Mouse (Mus musculus) limb, embryonic 15.5 days (tissue): ENCODE results near the gene Cyp2f2. TPM values are rescaled to one million over a fixed set of nuclear protein-coding genes. Genes with fewer than 3 reads are reported as not detected.

ENCODE experiments used
- ATAC-seq: fragments of 200-750 bp; cut with Nextera tagmentation; 2 replicates; pipeline ENCODE4 v1.8.0; 2017; ENCODE audit warnings: low read depth, moderate TSS enrichment; ENCODE audit not compliant: insufficient number of reproducible peaks, low FRiP score, low TSS enrichment
- H3K27ac ChIP-seq: fragments of 300-500 bp; sonication (generic); 2 replicates; pipeline ENCODE4 v1.5.1; 2015; ENCODE audit warnings: moderate library complexity, mild to moderate bottlenecking, inconsistent platforms
- H3K27me3 ChIP-seq: fragments of 300-500 bp; sonication (generic); 2 replicates; pipeline ENCODE4 v1.6.1; 2015; ENCODE audit warnings: inconsistent platforms
- H3K36me3 ChIP-seq: fragments of 300-500 bp; sonication (generic); 2 replicates; pipeline ENCODE4 v1.6.1; 2015; ENCODE audit warnings: inconsistent platforms
- H3K4me1 ChIP-seq: fragments of 300-500 bp; sonication (generic); 2 replicates; pipeline ENCODE4 v1.6.1; 2015; ENCODE audit warnings: inconsistent platforms
- H3K4me2 ChIP-seq: fragments of 300-500 bp; sonication (generic); 2 replicates; pipeline ENCODE4 v1.6.1; 2015; ENCODE audit warnings: mild to moderate bottlenecking, inconsistent platforms
- H3K4me3 ChIP-seq: fragments of 300-500 bp; sonication (generic); 2 replicates; pipeline ENCODE4 v1.5.1; 2015; ENCODE audit warnings: mild to moderate bottlenecking, inconsistent platforms
- H3K9ac ChIP-seq: fragments of 300-500 bp; sonication (generic); 2 replicates; pipeline ENCODE4 v1.6.1; 2015; ENCODE audit warnings: inconsistent platforms
- H3K9me3 ChIP-seq: fragments of 300-500 bp; sonication (generic); 2 replicates; pipeline ENCODE4 v1.6.1; 2016; ENCODE audit warnings: inconsistent platforms
- WGBS: fragments of 180-500 bp; shearing (Covaris S2); methylation state at CpG from one replicate; pipeline ENCODE4 v1.1.7; 2015; 5-methylcytosine and 5-hydroxymethylcytosine counted together
- microRNA-seq: library from miRNA; unstranded; fragments of <30 nt; microRNA quantifications from one replicate; pipeline ENCODE4, GENCODE M21; 2016
- polyA plus RNA-seq: library from polyadenylated mRNA; unstranded; fragments of >200 nt; fragmentation: Nextera tagmentation; extraction: Ambion mirVana; gene quantifications from 2 replicates; pipeline ENCODE4 v1.2.1, GENCODE M21; 2015

Cyp2f2 gene
- polyA plus RNA-seq, 1 experiment from 2014 or later: 0.42 TPM

DNA sequence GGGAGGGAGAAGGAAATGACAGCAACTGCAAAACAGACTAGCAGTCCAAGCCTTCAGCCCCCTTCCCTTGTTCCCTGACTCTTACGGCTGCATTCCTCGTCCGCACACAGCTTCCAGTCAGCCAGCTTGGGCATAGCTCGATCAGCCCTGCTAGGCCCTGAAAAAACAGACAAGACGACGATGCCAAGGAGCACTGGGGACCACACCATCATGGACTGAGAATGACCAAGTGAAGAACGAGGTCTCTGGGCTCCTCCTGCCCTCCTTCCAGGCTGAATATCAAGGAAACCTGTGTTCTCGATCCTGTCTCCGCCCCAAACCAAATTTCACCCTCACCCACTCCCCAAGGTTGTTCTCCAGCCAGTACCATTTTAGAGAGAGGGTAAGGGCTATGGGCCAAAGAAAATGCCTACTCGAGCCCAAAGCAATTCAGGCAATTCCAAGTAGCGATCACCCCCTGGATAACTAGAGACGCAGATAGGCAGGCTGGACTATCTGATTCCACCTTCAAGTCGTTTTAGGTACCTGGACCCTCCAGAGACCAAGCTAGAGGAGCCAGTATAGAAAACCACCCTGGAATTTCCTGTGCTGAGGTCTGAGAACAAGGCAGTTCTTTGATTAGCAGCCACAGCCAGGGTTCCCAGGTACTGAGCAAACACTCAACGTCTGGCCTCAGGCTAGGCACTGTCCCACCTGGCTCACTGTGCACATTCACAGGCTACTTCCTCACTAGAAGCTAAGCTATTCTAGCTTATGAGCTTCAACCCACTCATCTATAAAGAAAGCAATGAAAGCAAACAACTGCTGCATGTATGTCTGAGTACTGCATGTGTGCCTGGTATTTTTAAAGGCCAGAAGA lies 61.4 kb downstream of the Cyp2f2 start, which contains the start of the genes Gm21983 and Mia:
TSS of gene Gm21983 (minus strand) at position 250 of the 859 bp plus-strand sequence.
TSS of gene Mia (minus strand) at position 321 of the 859 bp plus-strand sequence.
- H3K4me1 ChIP-seq: peaks cover 16% of the 10 kb centered on the region
- 58% methylated on average over 14 of the region's 14 CpGs for WGBS
- peak within 1 kb of the TSS; percentile 87 for H3K27ac ChIP-seq
- peak within 1 kb of the TSS; percentile 14; the same call in 1 of the 2 replicates for H3K9ac ChIP-seq
- H3K4me2 ChIP-seq: peak within 1 kb of the TSS; percentile 55
- H3K27me3 ChIP-seq: no peaks in the 10 kb centered on the region
- peaks cover 21% of the 10 kb centered on the region for H3K36me3 ChIP-seq
- ATAC-seq: peak; percentile 4; the same call in 1 of the 2 replicates
- no peaks in the 10 kb centered on the region for H3K9me3 ChIP-seq
- peak within 1 kb of the TSS; percentile 84 for H3K4me3 ChIP-seq

DNA sequence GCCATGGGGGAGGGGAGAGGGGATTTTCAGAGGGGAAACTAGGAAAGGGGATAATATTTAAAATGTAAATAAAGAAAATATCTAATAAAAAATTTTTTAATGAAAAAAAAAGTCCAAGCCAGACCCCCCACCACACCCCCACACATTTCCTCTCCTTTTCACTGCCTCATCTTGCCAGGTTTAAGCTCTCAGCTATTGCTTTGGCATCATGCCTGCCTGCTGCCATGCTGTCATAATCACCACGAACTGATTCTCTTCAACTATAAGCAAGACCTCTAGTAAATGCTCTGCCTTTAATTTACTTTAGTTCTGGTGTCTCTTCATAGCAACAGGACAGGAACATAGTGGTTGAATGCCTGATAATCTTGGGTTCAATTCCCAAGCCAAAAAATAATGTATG lies 62.8 kb downstream of the Cyp2f2 start:
- H3K36me3 ChIP-seq: peaks cover 34% of the 10 kb centered on the region
- no peaks in the 10 kb centered on the region for H3K9me3 ChIP-seq
- no peaks in the 10 kb centered on the region for H3K27me3 ChIP-seq
- H3K4me2 ChIP-seq: no peak overlapping the region
- H3K4me3 ChIP-seq: no peak overlapping the region
- no peak for ATAC-seq
- WGBS: 78% methylated on average over 1 of the region's 1 CpGs
- H3K9ac ChIP-seq: no peak overlapping the region
- 0 out of 2 replicates have a peak overlapping the region, but pooled peaks have one; percentile 27 for H3K27ac ChIP-seq
- H3K4me1 ChIP-seq: peaks cover 16% of the 10 kb centered on the region

Small RNAs within 50 kb of the gene (microRNA-seq; reads per million reads assigned to microRNA genes)
- not detected for gene Mir3101

Other genes with a start within 250 kb of the Cyp2f2 start
- gene Cyp2a22, start 180.5 kb upstream of the Cyp2f2 start, polyA plus RNA-seq: not detected in 2 replicates
- gene Cyp2a12, start 90.8 kb upstream of the Cyp2f2 start, polyA plus RNA-seq: not detected in 2 replicates
- 0.09 TPM in 1 of 2 replicates, not detected in the other for gene Cyp2t4, start 33.8 kb downstream of the Cyp2f2 start, polyA plus RNA-seq
- 74.5 and 78.3 TPM in 2 replicates for gene Egln2, start 46.9 kb downstream of the Cyp2f2 start, polyA plus RNA-seq
- gene Rab4b, start 59.0 kb downstream of the Cyp2f2 start, polyA plus RNA-seq: 70.5 and 73.3 TPM in 2 replicates
- 0.90 and 1.2 TPM in 2 replicates for gene Gm21983, start 61.2 kb downstream of the Cyp2f2 start, polyA plus RNA-seq
- 127 and 146 TPM in 2 replicates for gene Mia, start 61.2 kb downstream of the Cyp2f2 start, polyA plus RNA-seq
- 3.4 and 3.7 TPM in 2 replicates for gene BC024978, start 75.9 kb downstream of the Cyp2f2 start, polyA plus RNA-seq
- gene Snrpa, start 76.4 kb downstream of the Cyp2f2 start, polyA plus RNA-seq: 215 and 227 TPM in 2 replicates
- 11.6 and 12.1 TPM in 2 replicates for gene Itpkc, start 108.8 kb downstream of the Cyp2f2 start, polyA plus RNA-seq
- 21.0 and 22.3 TPM in 2 replicates for gene Coq8b, start 113.1 kb downstream of the Cyp2f2 start, polyA plus RNA-seq
- gene Numbl, start 138.5 kb downstream of the Cyp2f2 start, polyA plus RNA-seq: 38.9 and 41.7 TPM in 2 replicates
- gene Ltbp4, start 217.8 kb downstream of the Cyp2f2 start, polyA plus RNA-seq: 66.0 and 74.2 TPM in 2 replicates
- gene Shkbp1, start 236.1 kb downstream of the Cyp2f2 start, polyA plus RNA-seq: 33.6 and 36.4 TPM in 2 replicates
- 0.31 and 0.67 TPM in 2 replicates for gene Gm20479, start 237.5 kb downstream of the Cyp2f2 start, polyA plus RNA-seq